7 mouse cellular contexts compared by ENCODE assay signal in the genomic region with DNA sequence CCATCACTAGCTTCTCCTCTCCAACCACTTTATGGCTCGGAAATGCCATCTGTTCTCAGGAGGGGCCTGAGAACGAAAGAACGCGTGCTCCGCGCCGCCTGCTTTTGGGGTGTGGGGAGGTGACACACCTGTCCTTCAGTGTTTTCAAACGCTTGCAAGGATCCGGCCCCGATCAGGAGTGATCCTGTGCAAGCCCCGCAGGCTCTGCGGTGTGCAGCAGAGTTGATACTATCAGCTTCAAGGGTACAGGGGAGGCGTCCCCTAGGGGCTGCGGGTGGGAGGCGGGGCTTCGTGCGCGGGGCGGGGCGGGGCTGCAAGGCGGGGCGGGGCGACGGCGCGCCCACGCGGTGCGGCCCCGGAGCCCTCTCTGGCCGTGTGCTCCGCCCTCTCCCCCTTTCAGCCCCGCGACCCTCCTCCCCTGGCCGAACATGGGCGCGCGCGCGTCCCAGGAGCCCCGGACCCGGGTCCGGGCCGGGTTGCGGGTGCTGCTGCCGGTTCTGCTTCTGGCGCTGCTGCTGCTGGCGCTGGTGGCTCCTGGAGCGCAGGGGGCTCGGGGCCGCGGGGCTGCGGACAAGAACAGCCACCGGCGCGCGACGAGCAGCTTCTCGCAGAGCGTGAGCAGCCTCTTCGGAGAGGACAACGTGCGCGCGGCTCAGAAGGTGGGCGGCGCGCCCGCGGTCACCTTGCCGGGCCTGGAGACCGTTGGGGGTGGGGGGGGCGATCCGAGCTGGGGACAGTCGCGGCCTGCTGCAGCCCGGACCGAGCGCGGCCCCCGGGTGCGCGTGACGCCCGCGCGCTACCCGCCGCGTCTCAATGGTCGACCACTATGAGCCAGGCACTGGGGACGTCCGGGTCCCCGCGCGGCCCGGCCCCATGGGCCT. TPM values are rescaled to one million over a fixed set of nuclear protein-coding genes. Genes with fewer than 3 reads are reported as not detected.
A peak's percentile ranks its signal among the peaks of the same experiment; 100 is the strongest.
DNase-seq lines count a peak whose midpoint lies in the region; ATAC-seq and TF ChIP-seq lines count a peak whose summit lies in the region.

Bri3bp (plus strand) TSS at position 335 of the 881 bp plus-strand sequence.

- peaks cover 13% of the 10 kb centered on the region for H3K4me1 ChIP-seq in hindbrain, embryonic 16.5 days (ENCODE audit: control insufficient read depth, insufficient read depth, low read depth, low read length)
- peaks cover 8% of the 10 kb centered on the region; the same call in 1 of the 2 replicates for H3K4me1 ChIP-seq in small intestine, adult 2 months (ENCODE audit: control insufficient read depth, insufficient read depth, insufficient read length, low read length)

- H3K4me2 ChIP-seq in hindbrain, embryonic 16.5 days (ENCODE audit: low read length), result peak within 1 kb of the TSS; percentile 60

- intact Hi-C loops in left cerebral cortex, postnatal 14 days (cut with DNase I), result no loop called here

- no peak for TF ChIP-seq CTCF in small intestine, adult 2 months (IDR thresholded peaks at IDR 0.05; ENCODE audit: extremely low read depth, insufficient read length, insufficient replicate concordance, low read depth, low read length)

- DNase-seq in T-cell, adult 2 months (ENCODE audit: low spot score), result peak; percentile 61
- DNase-seq in cerebellum, adult 9-10 months, result peak; percentile 64
- DNase-seq in frontal cortex, postnatal 36 days (ENCODE audit: low spot score in 2 of 2), result peak; percentile 37 to 56
- DNase-seq in left cerebral cortex, postnatal 14 days (ENCODE audit: low spot score in 2 of 2), result peak; percentile 27 to 48
- peak; percentile 80 for DNase-seq in mesoderm, embryonic 11.5 days (ENCODE audit: low read depth, low spot score)

- peak within 1 kb of the TSS; percentile 88 for H3K4me3 ChIP-seq in hindbrain, embryonic 16.5 days (ENCODE audit: low read length)
- H3K4me3 ChIP-seq in small intestine, adult 2 months (ENCODE audit: low read depth, low read length), result peak within 1 kb of the TSS; percentile 95

- WGBS in hindbrain, embryonic 16.5 days, result under 1% methylated on average over 70 of the region's 97 CpGs
- WGBS in small intestine, adult 2 months, result under 1% methylated on average over 96 of the region's 97 CpGs

- peak; percentile 87 for ATAC-seq in hindbrain, embryonic 16.5 days

- TF ChIP-seq POLR2A in small intestine, adult 2 months (IDR thresholded peaks at IDR 0.05; ENCODE audit: low read depth, low read length), result no peak; the same call in 1 of the 2 replicates

- H3K27me3 ChIP-seq in hindbrain, embryonic 16.5 days (replicated peaks; ENCODE audit: control insufficient read depth, insufficient read depth, low read length), result no peaks in the 10 kb centered on the region
- H3K27me3 ChIP-seq in small intestine, adult 2 months (ENCODE audit: control insufficient read depth, insufficient read depth, low read length), result no peaks in the 10 kb centered on the region

- no peaks in the 10 kb centered on the region for H3K9me3 ChIP-seq in hindbrain, embryonic 16.5 days (ENCODE audit: control insufficient read depth, low read length)

- no peaks in the 10 kb centered on the region for H3K36me3 ChIP-seq in hindbrain, embryonic 16.5 days (ENCODE audit: control insufficient read depth, insufficient read depth, low read length)
- H3K36me3 ChIP-seq in small intestine, adult 2 months (ENCODE audit: control insufficient read depth, insufficient read depth, low read length), result no peaks in the 10 kb centered on the region

- peak within 1 kb of the TSS; percentile 86 for H3K9ac ChIP-seq in hindbrain, embryonic 16.5 days (ENCODE audit: low read depth, low read length)

- peak within 1 kb of the TSS; percentile 76 for H3K27ac ChIP-seq in hindbrain, embryonic 16.5 days (ENCODE audit: low read depth, low read length)
- H3K27ac ChIP-seq in small intestine, adult 2 months (ENCODE audit: insufficient read depth, low read depth, low read length), result peak within 1 kb of the TSS; percentile 62

RNA-seq across cellular contexts. Expression of gene Bri3bp, which starts in this region (rescaled TPM):
- 40.2 and 42.5 TPM in 2 replicates for polyA plus RNA-seq in hindbrain, embryonic 16.5 days (2015; fragmentation: Nextera tagmentation; extraction: Ambion mirVana)
- total RNA-seq in left cerebral cortex, postnatal 14 days (2021), result 10 to 100 TPM; 81.0 to 85.6 TPM
- 28.5 and 33.5 TPM in 2 replicates for polyA plus RNA-seq in small intestine, adult 2 months (2012; rRNA removed)

Comparison
In these comparisons a context has a peak if more than half of its experiments do, and no peak if none do; other contexts are left out.
1. Peak in every context shown above with its lines: DNase-seq, ATAC-seq, H3K4me3 ChIP-seq and H3K27ac ChIP-seq.